Mouse (Mus musculus) forebrain, embryonic 15.5 days (tissue): ENCODE measurements around the gene Asb18. TPM values are rescaled to one million over a fixed set of nuclear protein-coding genes. Genes with fewer than 3 reads are reported as not detected.

Experiments used
- ATAC-seq: fragments of 200-750 bp; cut with Nextera tagmentation; replicated peaks from 2 replicates; pipeline ENCODE4 v1.8.0; 2017; ENCODE audit warnings: mild to moderate bottlenecking, moderate TSS enrichment, moderate library complexity
- H3K27ac ChIP-seq: fragments of 300-500 bp; sonication (generic); replicated peaks from 2 replicates; pipeline ENCODE4 v1.5.1; 2015; ENCODE audit warnings: mild to moderate bottlenecking, inconsistent platforms
- H3K27me3 ChIP-seq: fragments of 300-500 bp; sonication (generic); 2 replicates; pipeline ENCODE4 v1.6.1; 2015; ENCODE audit warnings: inconsistent platforms
- H3K36me3 ChIP-seq: fragments of 300-500 bp; sonication (generic); 2 replicates; pipeline ENCODE4 v1.6.1; 2015; ENCODE audit warnings: mild to moderate bottlenecking, inconsistent platforms
- H3K4me1 ChIP-seq: fragments of 300-500 bp; sonication (generic); 2 replicates; pipeline ENCODE4 v1.6.1; 2015; ENCODE audit warnings: inconsistent platforms
- H3K4me2 ChIP-seq: fragments of 300-500 bp; sonication (generic); replicated peaks from 2 replicates; pipeline ENCODE4 v1.6.1; 2015; ENCODE audit warnings: mild to moderate bottlenecking, inconsistent platforms
- H3K4me3 ChIP-seq: fragments of 300-500 bp; sonication (generic); 2 replicates; pipeline ENCODE4 v1.5.1; 2015; ENCODE audit warnings: mild to moderate bottlenecking, inconsistent platforms
- H3K9ac ChIP-seq: fragments of 300-500 bp; sonication (generic); replicated peaks from 2 replicates; pipeline ENCODE4 v1.6.1; 2015; ENCODE audit warnings: mild to moderate bottlenecking, inconsistent platforms
- H3K9me3 ChIP-seq: fragments of 300-500 bp; sonication (generic); 2 replicates; pipeline ENCODE4 v1.6.1; 2016; ENCODE audit warnings: inconsistent platforms
- WGBS: fragments of 180-500 bp; shearing (Covaris S2); methylation state at CpG from one replicate; pipeline ENCODE4 v1.1.7; 2015; ENCODE audit warnings: mixed read lengths; 5-methylcytosine and 5-hydroxymethylcytosine counted together
- polyA plus RNA-seq: library from polyadenylated mRNA; unstranded; fragments of >200 nt; fragmentation: Nextera tagmentation; extraction: Ambion mirVana; gene quantifications from 2 replicates; pipeline ENCODE4 v1.2.1, GENCODE M21; 2015

Gene Asb18
- polyA plus RNA-seq, 1 experiment from 2014 or later: 0.19 TPM

GRCm38 (mm10) chr1:89969714-89970110, 44.8 kb downstream of the Asb18 start:
- Histone ChIP-seq H3K4me2 (no peak overlapping the region), H3K27ac (no peak overlapping the region), H3K4me3 (no peak overlapping the region), H3K4me1 (peaks cover 10% of the 10 kb centered on the region), H3K27me3 (peaks cover 74% of the 10 kb centered on the region), H3K36me3 (no peaks in the 10 kb centered on the region), H3K9ac (no peak overlapping the region), H3K9me3 (no peaks in the 10 kb centered on the region)
- whole genome bisulfite sequencing: 88% methylated on average over 4 of the region's 4 CpGs
- ATAC-seq: no peak

GRCm38 (mm10) chr1:89969072-89969713, 45.3 kb downstream of the Asb18 start:
- peaks cover 79% of the 10 kb centered on the region for H3K27me3 ChIP-seq

GRCm38 (mm10) chr1:89968111-89968851, 46.2 kb downstream of the Asb18 start:
- WGBS: under 1% methylated on average over 95 of the region's 95 CpGs
- H3K27ac ChIP-seq: peak overlapping the region; percentile 34

More at GRCm38 (mm10) chr1:89969072-89969713, 45.3 kb downstream of the Asb18 start:
- peak overlapping the region; percentile 55; the same call in 1 of the 2 replicates for H3K4me3 ChIP-seq
- no peak; the same call in 1 of the 2 replicates for ATAC-seq
- 57% methylated on average over 10 of the region's 10 CpGs for WGBS
- peak overlapping the region; percentile 87 for H3K4me2 ChIP-seq
- H3K36me3 ChIP-seq: no peaks in the 10 kb centered on the region
- no peak overlapping the region for H3K27ac ChIP-seq
- no peak overlapping the region for H3K9ac ChIP-seq
- peaks cover 10% of the 10 kb centered on the region for H3K4me1 ChIP-seq
- H3K9me3 ChIP-seq: no peaks in the 10 kb centered on the region

GRCm38 (mm10) chr1:89967585-89967984, 46.9 kb downstream of the Asb18 start:
- Histone ChIP-seq H3K4me1 (peaks cover 10% of the 10 kb centered on the region), H3K27me3 (peaks cover 88% of the 10 kb centered on the region), H3K36me3 (no peaks in the 10 kb centered on the region), H3K9ac (no peak overlapping the region), H3K27ac (no peak overlapping the region), H3K4me2 (peak overlapping the region; percentile 87), H3K9me3 (no peaks in the 10 kb centered on the region), H3K4me3 (peak overlapping the region; percentile 55)
- 14% methylated on average over 9 of the region's 9 CpGs for WGBS
- ATAC-seq: peak; percentile 26

More at GRCm38 (mm10) chr1:89968111-89968851, 46.2 kb downstream of the Asb18 start:
- peaks cover 87% of the 10 kb centered on the region for H3K27me3 ChIP-seq
- peak; percentile 76 for ATAC-seq
- H3K4me2 ChIP-seq: peak overlapping the region; percentile 87
- H3K4me1 ChIP-seq: peaks cover 10% of the 10 kb centered on the region
- no peaks in the 10 kb centered on the region for H3K36me3 ChIP-seq
- no peaks in the 10 kb centered on the region for H3K9me3 ChIP-seq
- H3K4me3 ChIP-seq: peak overlapping the region; percentile 55
- H3K9ac ChIP-seq: peak overlapping the region; percentile 58

GRCm38 (mm10) chr1:89964426-89964825, 50.0 kb downstream of the Asb18 start:
- 64% methylated on average over 12 of the region's 12 CpGs for WGBS
- Histone ChIP-seq H3K4me3 (no peak overlapping the region), H3K9ac (no peak overlapping the region), H3K9me3 (no peaks in the 10 kb centered on the region), H3K36me3 (no peaks in the 10 kb centered on the region), H3K27ac (no peak overlapping the region), H3K27me3 (peaks cover 74% of the 10 kb centered on the region), H3K4me2 (no peak overlapping the region), H3K4me1 (peaks cover 17% of the 10 kb centered on the region)
- ATAC-seq: no peak

- Histone ChIP-seq H3K9ac (no peak overlapping the region), H3K36me3 (no peaks in the 10 kb centered on the region), H3K4me2 (no peak overlapping the region), H3K9me3 (no peaks in the 10 kb centered on the region), H3K27ac (no peak overlapping the region), H3K27me3 (peaks cover 72% of the 10 kb centered on the region), H3K4me1 (peaks cover 10% of the 10 kb centered on the region), H3K4me3 (no peak overlapping the region)
- ATAC-seq: no peak
- WGBS: 96% methylated on average over 2 of the region's 2 CpGs
Observed at GRCm38 (mm10) chr1:89963296-89963695, 51.2 kb downstream of the Asb18 start.

GRCm38 (mm10) chr1:89962092-89962491, 52.4 kb downstream of the Asb18 start:
- Histone ChIP-seq H3K36me3 (no peaks in the 10 kb centered on the region), H3K9me3 (no peaks in the 10 kb centered on the region), H3K27ac (no peak overlapping the region), H3K9ac (no peak overlapping the region; the same call in 1 of the 2 replicates), H3K4me2 (peak overlapping the region; percentile 9), H3K4me3 (no peak overlapping the region), H3K4me1 (peaks cover 8% of the 10 kb centered on the region), H3K27me3 (peaks cover 68% of the 10 kb centered on the region)
- WGBS: 4% methylated on average over 13 of the region's 13 CpGs
- peak; percentile 29; the same call in 1 of the 2 replicates for ATAC-seq

- H3K4me1 ChIP-seq: peaks cover 8% of the 10 kb centered on the region
- no peak for ATAC-seq
- H3K9me3 ChIP-seq: no peaks in the 10 kb centered on the region
- no peak overlapping the region for H3K4me2 ChIP-seq
- 83% methylated on average over 4 of the region's 4 CpGs for WGBS
- no peaks in the 10 kb centered on the region for H3K36me3 ChIP-seq
- no peak overlapping the region for H3K4me3 ChIP-seq
- no peak overlapping the region for H3K9ac ChIP-seq
- peaks cover 54% of the 10 kb centered on the region for H3K27me3 ChIP-seq
- H3K27ac ChIP-seq: no peak overlapping the region
Observed at GRCm38 (mm10) chr1:89959393-89959792, 55.1 kb downstream of the Asb18 start.

- 2% methylated on average over 16 of the region's 16 CpGs for WGBS
- ATAC-seq: no peak
- H3K4me3 ChIP-seq: no peak overlapping the region
- H3K27me3 ChIP-seq: peaks cover 82% of the 10 kb centered on the region
- peaks cover 23% of the 10 kb centered on the region for H3K4me1 ChIP-seq
- H3K36me3 ChIP-seq: no peaks in the 10 kb centered on the region
- no peaks in the 10 kb centered on the region for H3K9me3 ChIP-seq
- no peak overlapping the region for H3K27ac ChIP-seq
- H3K4me2 ChIP-seq: no peak overlapping the region
- no peak overlapping the region for H3K9ac ChIP-seq
Observed at GRCm38 (mm10) chr1:89943202-89943601, 71.3 kb downstream of the Asb18 start.

GRCm38 (mm10) chr1:89942395-89942976, 72.0 kb downstream of the Asb18 start:
- Histone ChIP-seq H3K9ac (no peak overlapping the region), H3K4me1 (peaks cover 23% of the 10 kb centered on the region), H3K4me3 (peak overlapping the region; percentile 26), H3K36me3 (no peaks in the 10 kb centered on the region), H3K9me3 (no peaks in the 10 kb centered on the region), H3K27me3 (peaks cover 82% of the 10 kb centered on the region), H3K4me2 (peak overlapping the region; percentile 36), H3K27ac (no peak overlapping the region)
- ATAC-seq: no peak
- WGBS: 1% methylated on average over 15 of the region's 15 CpGs

- Histone ChIP-seq H3K4me3 (peak overlapping the region; percentile 26), H3K36me3 (no peaks in the 10 kb centered on the region), H3K4me2 (peak overlapping the region; percentile 36), H3K9ac (0 out of 2 replicates have a peak overlapping the region, but pooled peaks have one; percentile 23), H3K4me1 (peaks cover 23% of the 10 kb centered on the region), H3K27ac (no peak overlapping the region), H3K9me3 (no peaks in the 10 kb centered on the region), H3K27me3 (peaks cover 88% of the 10 kb centered on the region)
- 1% methylated on average over 40 of the region's 40 CpGs for WGBS
- ATAC-seq: peak; percentile 57; the same call in 1 of the 2 replicates
Observed at GRCm38 (mm10) chr1:89941701-89942381, 72.6 kb downstream of the Asb18 start.
